Mouse (Mus musculus): ENCODE results near the gene Rab1b. TPM values are rescaled to one million over a fixed set of nuclear protein-coding genes. Genes with fewer than 3 reads are reported as not detected.
"Not testable (repeated sequence)": the region's sequence is repeated elsewhere in the genome, so short reads cannot be mapped to it uniquely, and the experiment has no call there.

The Rab1b gene
- polyA plus RNA-seq, 1 experiment from 2014 or later, result 180 TPM

DNA sequence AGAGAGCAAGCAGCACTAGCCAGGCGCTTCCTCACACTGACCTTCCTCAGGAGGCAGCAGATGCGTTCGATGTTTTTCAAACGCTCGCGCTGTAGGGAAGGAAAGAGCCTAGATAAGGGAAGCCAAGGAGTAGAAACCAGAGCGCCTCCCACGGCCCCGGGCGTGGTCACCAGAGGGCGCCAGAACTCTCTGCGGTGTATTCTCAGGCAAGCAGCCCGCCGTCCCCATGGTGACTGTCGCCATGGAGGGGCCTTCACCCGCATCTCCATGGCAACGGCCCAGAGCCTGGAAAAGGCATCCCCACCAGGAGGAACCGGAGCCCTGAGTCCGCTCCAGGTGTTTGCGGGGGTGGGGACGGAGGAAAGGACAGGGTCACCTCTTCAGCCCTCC is 12.6 kb downstream of the Rab1b start:
- Histone ChIP-seq H3K4me2 (no peak overlapping the region), H3K36me3 (ENCODE audit: control insufficient read depth, insufficient read depth, low read length) (peaks cover 9% of the 10 kb centered on the region), H3K4me1 (replicated peaks; ENCODE audit: control insufficient read depth, insufficient read depth, low read length) (peaks cover 39% of the 10 kb centered on the region), H3K27ac (ENCODE audit: low read depth, low read length) (no peak overlapping the region), H3K27me3 (replicated peaks; ENCODE audit: control insufficient read depth, insufficient read depth, low read length) (peaks cover 2% of the 10 kb centered on the region; the same call in 1 of the 2 replicates), H3K4me3 (ENCODE audit: low read depth, low read length) (no peak overlapping the region; the same call in 1 of the 2 replicates), H3K9me3 (ENCODE audit: control insufficient read depth, low read length) (no peaks in the 10 kb centered on the region), H3K9ac (ENCODE audit: low read depth, low read length) (no peak overlapping the region)
- 1% methylated on average over 21 of the region's 21 CpGs for WGBS
- ATAC-seq (replicated peaks; ENCODE audit: low FRiP score), result peak; percentile 73
- peak; percentile 92 for DNase-seq (ENCODE audit: low spot score)

- H3K4me2 ChIP-seq, result no peak overlapping the region
- H3K27ac ChIP-seq (ENCODE audit: low read depth, low read length), result no peak overlapping the region
- ATAC-seq (replicated peaks; ENCODE audit: low FRiP score), result no peak
- H3K27me3 ChIP-seq (replicated peaks; ENCODE audit: control insufficient read depth, insufficient read depth, low read length), result peaks cover 2% of the 10 kb centered on the region; the same call in 1 of the 2 replicates
- H3K4me3 ChIP-seq (ENCODE audit: low read depth, low read length), result no peak overlapping the region; the same call in 1 of the 2 replicates
- H3K9me3 ChIP-seq (ENCODE audit: control insufficient read depth, low read length), result no peaks in the 10 kb centered on the region
- DNase-seq (ENCODE audit: low spot score), result peak; percentile 30
- H3K36me3 ChIP-seq (ENCODE audit: control insufficient read depth, insufficient read depth, low read length), result peaks cover 9% of the 10 kb centered on the region
- 73% methylated on average over 12 of the region's 12 CpGs for WGBS
- H3K4me1 ChIP-seq (replicated peaks; ENCODE audit: control insufficient read depth, insufficient read depth, low read length), result peaks cover 41% of the 10 kb centered on the region
- 0 out of 2 replicates have a peak overlapping the region, but pooled peaks have one; percentile 8 for H3K9ac ChIP-seq (ENCODE audit: low read depth, low read length)
Measured at GRCm38 (mm10) chr19:5093481-5094242, 13.2 kb downstream of the Rab1b start.

- H3K4me1 ChIP-seq (replicated peaks; ENCODE audit: control insufficient read depth, insufficient read depth, low read length), result peaks cover 32% of the 10 kb centered on the region
- no peaks in the 10 kb centered on the region for H3K9me3 ChIP-seq (ENCODE audit: control insufficient read depth, low read length)
Measured at GRCm38 (mm10) chr19:5092083-5092482, 14.8 kb downstream of the Rab1b start.

GRCm38 (mm10) chr19:5089324-5089723 is 17.5 kb downstream of the Rab1b start:
- no peak for ATAC-seq (replicated peaks; ENCODE audit: low FRiP score)
- Histone ChIP-seq H3K4me1 (replicated peaks; ENCODE audit: control insufficient read depth, insufficient read depth, low read length) (peaks cover 20% of the 10 kb centered on the region), H3K9me3 (ENCODE audit: control insufficient read depth, low read length) (no peaks in the 10 kb centered on the region), H3K27me3 (replicated peaks; ENCODE audit: control insufficient read depth, insufficient read depth, low read length) (peaks cover 22% of the 10 kb centered on the region), H3K9ac (ENCODE audit: low read depth, low read length) (no peak overlapping the region; the same call in 1 of the 2 replicates), H3K36me3 (ENCODE audit: control insufficient read depth, insufficient read depth, low read length) (peaks cover 9% of the 10 kb centered on the region), H3K27ac (ENCODE audit: low read depth, low read length) (no peak overlapping the region), H3K4me2 (peak overlapping the region; percentile 88), H3K4me3 (ENCODE audit: low read depth, low read length) (peak overlapping the region; percentile 79)
- 87% methylated on average over 4 of the region's 4 CpGs for WGBS
- DNase-seq (ENCODE audit: low spot score), result no peak

More at GRCm38 (mm10) chr19:5092083-5092482, 14.8 kb downstream of the Rab1b start:
- Histone ChIP-seq H3K9ac (ENCODE audit: low read depth, low read length) (no peak overlapping the region), H3K27me3 (replicated peaks; ENCODE audit: control insufficient read depth, insufficient read depth, low read length) (peaks cover 2% of the 10 kb centered on the region; the same call in 1 of the 2 replicates), H3K4me2 (no peak overlapping the region), H3K36me3 (ENCODE audit: control insufficient read depth, insufficient read depth, low read length) (peaks cover 9% of the 10 kb centered on the region), H3K27ac (ENCODE audit: low read depth, low read length) (no peak overlapping the region), H3K4me3 (ENCODE audit: low read depth, low read length) (no peak overlapping the region)
- ATAC-seq (replicated peaks; ENCODE audit: low FRiP score) (no peak), DNase-seq (ENCODE audit: low spot score) (no peak)
- WGBS, result 89% methylated on average over 10 of the region's 10 CpGs

DNA sequence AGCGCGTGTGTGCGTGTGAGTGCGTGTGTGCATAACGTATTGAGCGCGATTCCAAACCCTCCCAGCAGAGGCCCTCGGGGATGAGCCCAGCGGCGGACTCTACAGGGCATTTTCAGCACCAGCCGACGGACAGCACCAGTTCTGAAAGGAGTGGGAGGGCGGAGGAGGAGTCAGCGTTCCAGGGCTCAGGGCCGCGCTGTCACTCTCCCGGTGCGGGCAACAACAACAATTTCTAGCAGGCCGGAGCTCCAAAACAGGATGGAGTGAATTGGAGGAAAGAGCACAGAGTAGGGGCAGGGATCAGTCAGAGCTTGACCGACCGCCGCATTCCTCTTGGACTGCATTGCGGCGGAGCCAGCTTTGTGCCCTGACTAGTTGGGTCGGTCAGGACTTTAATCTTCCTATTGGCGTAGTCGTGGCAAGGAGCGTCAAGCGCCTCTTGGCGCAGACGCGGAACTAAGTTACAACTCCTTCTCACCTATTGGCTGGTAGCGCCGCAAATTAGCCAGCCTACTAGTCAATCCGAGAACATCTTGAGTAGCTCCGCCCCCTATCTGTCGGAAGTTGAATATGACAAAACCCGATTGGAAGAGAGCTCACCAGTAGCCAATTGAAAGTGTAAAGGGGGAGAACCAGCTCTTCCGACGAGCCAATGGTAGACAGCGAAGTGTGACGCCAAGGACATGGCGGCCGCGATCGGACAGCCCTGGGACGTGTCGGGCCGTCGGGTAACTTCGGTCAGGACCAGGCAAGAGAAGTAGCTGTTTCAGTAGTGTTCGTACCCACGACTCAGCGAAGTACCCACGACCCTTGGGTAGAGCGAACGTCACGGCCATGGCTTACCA is 18.8 kb downstream of the Rab1b start, which contains the start of gene Yif1a:
Gene Yif1a (plus strand): TSS at position 655 of the 845 bp plus-strand sequence.
- Histone ChIP-seq H3K9me3 (ENCODE audit: control insufficient read depth, low read length) (no peaks in the 10 kb centered on the region), H3K4me3 (ENCODE audit: low read depth, low read length) (peak within 1 kb of the TSS; percentile 79), H3K4me1 (replicated peaks; ENCODE audit: control insufficient read depth, insufficient read depth, low read length) (peaks cover 14% of the 10 kb centered on the region), H3K9ac (ENCODE audit: low read depth, low read length) (peak within 1 kb of the TSS; percentile 79), H3K4me2 (peak within 1 kb of the TSS; percentile 88), H3K27ac (ENCODE audit: low read depth, low read length) (peak within 1 kb of the TSS; percentile 68), H3K27me3 (replicated peaks; ENCODE audit: control insufficient read depth, insufficient read depth, low read length) (peaks cover 34% of the 10 kb centered on the region), H3K36me3 (ENCODE audit: control insufficient read depth, insufficient read depth, low read length) (peaks cover 9% of the 10 kb centered on the region)
- peak; percentile 93 for ATAC-seq (replicated peaks; ENCODE audit: low FRiP score)
- under 1% methylated on average over 58 of the region's 58 CpGs for WGBS
- DNase-seq (ENCODE audit: low spot score), result peak; percentile 93

DNA sequence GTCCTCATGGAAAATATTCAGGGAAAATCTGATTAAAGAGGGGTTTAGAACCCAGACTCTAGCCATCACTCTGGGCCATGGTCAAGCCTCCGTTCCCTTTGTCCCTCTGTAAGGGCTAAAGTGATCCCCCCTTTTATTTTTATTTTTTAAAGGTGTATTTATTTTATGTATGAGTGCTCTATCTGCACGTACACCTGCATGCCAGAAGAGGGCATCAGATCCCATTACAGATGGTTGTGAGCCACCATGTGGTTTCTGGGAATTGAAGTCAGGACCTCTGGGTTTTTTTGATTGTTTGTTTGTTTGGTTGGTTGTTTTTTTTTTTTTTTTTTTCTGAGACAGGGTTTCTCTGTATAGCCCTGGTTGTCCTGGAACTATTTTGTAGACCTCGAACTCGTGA is 20.3 kb downstream of the Rab1b start:
- ATAC-seq (replicated peaks; ENCODE audit: low FRiP score); DNase-seq (ENCODE audit: low spot score); H3K4me3 ChIP-seq (ENCODE audit: low read depth, low read length); H3K36me3 ChIP-seq (ENCODE audit: control insufficient read depth, insufficient read depth, low read length); H3K9ac ChIP-seq (ENCODE audit: low read depth, low read length); H3K9me3 ChIP-seq (ENCODE audit: control insufficient read depth, low read length); H3K27ac ChIP-seq (ENCODE audit: low read depth, low read length); H3K4me2 ChIP-seq: not testable (repeated sequence)
- H3K4me1 ChIP-seq (replicated peaks; ENCODE audit: control insufficient read depth, insufficient read depth, low read length), result peaks cover 14% of the 10 kb centered on the region
- H3K27me3 ChIP-seq (replicated peaks; ENCODE audit: control insufficient read depth, insufficient read depth, low read length), result peaks cover 50% of the 10 kb centered on the region
- WGBS, result 45% methylated on average over 4 of the region's 4 CpGs

DNA sequence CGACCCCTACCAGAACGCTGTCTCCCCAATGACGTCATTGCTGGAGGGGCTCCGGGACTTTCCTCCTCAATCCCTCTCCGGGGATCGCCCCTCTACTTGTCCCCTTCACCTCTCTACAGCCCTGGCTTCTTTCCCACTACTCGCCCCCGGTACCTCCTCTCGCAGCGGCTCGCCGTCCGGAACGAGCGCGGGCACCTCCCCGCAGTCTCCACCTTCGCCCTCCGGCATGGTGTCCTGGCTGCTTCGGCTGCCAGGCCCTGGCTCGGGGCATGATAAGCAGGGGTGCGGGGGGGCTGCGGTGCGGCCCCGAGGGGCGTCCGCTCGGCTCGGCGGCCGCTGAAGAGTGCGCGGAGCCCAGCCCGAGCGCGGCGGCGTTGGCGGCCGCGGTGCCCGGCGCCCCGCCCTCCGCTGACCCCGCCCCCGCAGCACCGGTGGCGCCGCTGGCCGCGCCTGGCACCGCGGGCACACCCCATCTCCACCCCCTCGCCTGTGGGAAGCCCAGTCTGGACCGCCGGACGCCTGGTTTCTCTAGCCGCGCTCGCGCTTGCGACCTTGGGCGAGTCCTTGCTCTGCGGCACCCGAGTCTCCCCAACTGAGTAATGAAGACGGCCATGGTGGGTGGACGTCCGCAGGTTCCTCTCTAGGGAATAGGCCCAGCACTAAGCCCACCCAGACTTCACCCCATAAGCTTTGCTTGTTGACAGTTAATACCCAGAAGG is 21.6 kb downstream of the Rab1b start, which contains the start of gene Tmem151a:
Gene Tmem151a (minus strand): TSS at position 387 of the 719 bp plus-strand sequence.
- 1% methylated on average over 69 of the region's 69 CpGs for WGBS
- H3K4me2 ChIP-seq, result peak within 1 kb of the TSS; percentile 71
- H3K27me3 ChIP-seq (replicated peaks; ENCODE audit: control insufficient read depth, insufficient read depth, low read length), result peaks cover 62% of the 10 kb centered on the region
- H3K4me3 ChIP-seq (ENCODE audit: low read depth, low read length), result peak within 1 kb of the TSS; percentile 54
- peaks cover under 1% of the 10 kb centered on the region; the same call in 1 of the 2 replicates for H3K36me3 ChIP-seq (ENCODE audit: control insufficient read depth, insufficient read depth, low read length)
- no peak within 1 kb of the TSS for H3K27ac ChIP-seq (ENCODE audit: low read depth, low read length)
- peaks cover 14% of the 10 kb centered on the region for H3K4me1 ChIP-seq (replicated peaks; ENCODE audit: control insufficient read depth, insufficient read depth, low read length)
- no peaks in the 10 kb centered on the region for H3K9me3 ChIP-seq (ENCODE audit: control insufficient read depth, low read length)
- no peak for ATAC-seq (replicated peaks; ENCODE audit: low FRiP score)
- DNase-seq (ENCODE audit: low spot score), result peak; percentile 37
- H3K9ac ChIP-seq (ENCODE audit: low read depth, low read length), result no peak within 1 kb of the TSS

DNA sequence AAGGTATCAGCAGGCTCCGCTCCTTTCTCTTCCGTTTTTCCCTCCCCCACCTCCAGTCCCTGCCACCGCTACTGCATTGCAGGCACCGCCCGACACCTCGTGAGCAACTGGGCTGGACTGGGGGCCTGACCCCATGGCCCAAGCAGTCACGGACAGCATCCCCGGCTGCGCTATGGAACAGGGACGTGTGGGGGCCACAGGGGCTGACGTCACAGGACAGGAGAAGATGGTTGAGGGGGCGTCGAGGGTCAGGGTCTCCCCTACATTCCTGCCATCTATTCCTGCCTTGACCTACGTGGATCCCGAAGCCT is 22.1 kb downstream of the Rab1b start:
- Histone ChIP-seq H3K27me3 (replicated peaks; ENCODE audit: control insufficient read depth, insufficient read depth, low read length) (peaks cover 67% of the 10 kb centered on the region), H3K4me2 (peak overlapping the region; percentile 71), H3K9me3 (ENCODE audit: control insufficient read depth, low read length) (no peaks in the 10 kb centered on the region), H3K9ac (ENCODE audit: low read depth, low read length) (no peak overlapping the region), H3K36me3 (ENCODE audit: control insufficient read depth, insufficient read depth, low read length) (no peaks in the 10 kb centered on the region), H3K4me1 (replicated peaks; ENCODE audit: control insufficient read depth, insufficient read depth, low read length) (peaks cover 14% of the 10 kb centered on the region), H3K4me3 (ENCODE audit: low read depth, low read length) (peak overlapping the region; percentile 54), H3K27ac (ENCODE audit: low read depth, low read length) (no peak overlapping the region)
- 5% methylated on average over 15 of the region's 15 CpGs for WGBS
- ATAC-seq (replicated peaks; ENCODE audit: low FRiP score), result no peak
- DNase-seq (ENCODE audit: low spot score), result no peak
